Mouse (Mus musculus) limb, embryonic 10.5 days (tissue): ENCODE results near the gene Lgals3bp. TPM values are rescaled to one million over a fixed set of nuclear protein-coding genes. Genes with fewer than 3 reads are reported as not detected.

ENCODE experiments used
- DNase-seq: peaks from one replicate; pipeline ENCODE4 v3.0.0-alpha.2; 2017; ENCODE audit warnings: low spot score
- H3K27ac ChIP-seq: fragments of 300-500 bp; sonication (generic); 2 replicates; pipeline ENCODE4 v1.5.1; 2016; ENCODE audit warnings: mild to moderate bottlenecking
- H3K27me3 ChIP-seq: fragments of 300-500 bp; sonication (generic); 2 replicates; pipeline ENCODE4 v1.6.1; 2016; ENCODE audit warnings: low read depth, mild to moderate bottlenecking; ENCODE audit not compliant: poor library complexity, severe bottlenecking
- H3K36me3 ChIP-seq: fragments of 300-500 bp; sonication (generic); 2 replicates; pipeline ENCODE4 v1.6.1; 2016; ENCODE audit warnings: mild to moderate bottlenecking, moderate library complexity
- H3K4me1 ChIP-seq: fragments of 300-500 bp; sonication (generic); 2 replicates; pipeline ENCODE4 v1.6.1; 2016
- H3K4me3 ChIP-seq: fragments of 300-500 bp; sonication (generic); 2 replicates; pipeline ENCODE4 v1.5.1; 2016; ENCODE audit warnings: mild to moderate bottlenecking, moderate library complexity
- H3K9me3 ChIP-seq: fragments of 300-500 bp; sonication (generic); replicated peaks from 2 replicates; pipeline ENCODE4 v1.6.1; 2016; ENCODE audit warnings: mild to moderate bottlenecking
- WGBS: fragments of 180-500 bp; shearing (Covaris S2); methylation state at CpG from one replicate; pipeline ENCODE4 v1.1.7; 2016; 5-methylcytosine and 5-hydroxymethylcytosine counted together
- polyA plus RNA-seq: library from polyadenylated mRNA; unstranded; fragments of >200 nt; fragmentation: Nextera tagmentation; extraction: Ambion mirVana; gene quantifications from 2 replicates; pipeline ENCODE4 v1.2.1, GENCODE M21; 2016

Gene Lgals3bp
- polyA plus RNA-seq, 1 experiment from 2014 or later, result 3.4 TPM

DNA sequence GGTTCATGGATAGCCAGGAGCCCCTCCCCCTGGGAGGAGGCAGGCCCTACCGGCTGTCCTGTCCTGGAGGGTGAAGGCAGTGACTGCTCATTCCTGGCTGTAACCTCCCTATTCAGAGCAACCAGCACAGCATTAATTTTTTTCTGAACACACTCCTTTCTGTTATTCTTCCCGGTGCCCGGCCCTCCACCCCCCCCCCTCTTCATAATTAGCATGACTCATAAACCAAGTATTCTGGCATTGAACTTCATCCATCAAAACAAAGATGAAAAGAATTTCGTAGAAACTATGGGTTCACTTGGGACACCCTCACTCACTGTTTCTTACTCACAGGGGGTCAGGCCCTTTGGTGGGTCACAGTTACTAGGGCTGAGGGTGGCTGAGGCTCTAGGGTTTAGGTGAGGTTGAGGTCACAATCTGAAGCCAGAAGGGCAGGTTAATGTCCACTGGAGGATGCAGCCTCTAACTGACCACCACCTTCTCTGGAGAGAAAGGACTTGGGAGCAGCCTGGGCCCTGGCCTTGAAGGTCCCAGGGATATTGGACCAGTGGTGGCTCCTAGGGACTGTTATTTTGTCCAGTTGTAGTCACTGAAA is 28.5 kb upstream of the Lgals3bp start:
- H3K4me1 ChIP-seq, result peaks cover 75% of the 10 kb centered on the region
- no peaks in the 10 kb centered on the region for H3K36me3 ChIP-seq
- H3K4me3 ChIP-seq, result no peak overlapping the region
- DNase-seq, result no peak
- 0 out of 2 replicates have a peak, but pooled peaks cover 7% of the 10 kb centered on the region for H3K27me3 ChIP-seq
- WGBS, result 64% methylated on average over 4 of the region's 4 CpGs
- no peaks in the 10 kb centered on the region for H3K9me3 ChIP-seq
- 0 out of 2 replicates have a peak overlapping the region, but pooled peaks have one; percentile 19 for H3K27ac ChIP-seq

DNA sequence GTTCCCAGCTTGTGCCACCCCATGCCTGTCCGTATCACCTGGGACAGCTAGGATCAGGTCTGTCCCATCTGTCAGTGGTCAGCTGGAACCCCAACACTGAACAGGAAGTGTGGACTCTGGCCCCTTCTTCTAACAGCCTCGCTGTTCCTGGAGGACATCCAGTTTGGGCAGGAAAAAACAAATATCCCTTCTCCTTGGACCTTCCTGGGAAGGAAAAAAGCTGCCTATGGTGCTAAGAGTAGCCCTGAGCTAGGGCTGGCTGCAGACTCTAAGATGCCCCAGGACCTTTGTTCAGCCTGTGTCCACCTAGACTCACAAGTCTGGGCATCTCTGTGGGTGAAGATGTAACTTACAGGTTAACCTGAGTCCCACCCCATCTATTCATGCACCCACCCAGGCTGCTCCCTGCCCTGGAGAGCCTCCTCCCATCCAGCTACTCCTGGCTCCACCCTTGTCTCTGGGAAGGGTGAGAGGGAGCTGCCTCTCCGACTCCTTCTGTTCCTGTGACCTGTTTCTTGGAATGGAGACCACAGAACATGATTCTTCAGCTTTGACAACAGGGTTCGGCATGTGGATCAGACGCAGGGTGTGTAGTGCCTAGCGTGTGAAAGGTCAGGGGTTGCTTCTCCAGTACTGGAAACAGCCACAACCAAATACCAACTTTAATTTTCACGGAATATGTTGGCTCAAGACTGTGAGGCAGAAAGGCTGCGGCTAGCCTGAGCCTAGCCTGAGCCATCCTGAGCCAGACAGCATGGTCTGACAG is 27.2 kb upstream of the Lgals3bp start:
- Histone ChIP-seq H3K36me3 (no peaks in the 10 kb centered on the region), H3K4me3 (peak overlapping the region; percentile 48), H3K9me3 (no peaks in the 10 kb centered on the region), H3K27ac (peak overlapping the region; percentile 81), H3K27me3 (0 out of 2 replicates have a peak, but pooled peaks cover 12% of the 10 kb centered on the region), H3K4me1 (peaks cover 70% of the 10 kb centered on the region)
- no peak for DNase-seq
- WGBS, result 55% methylated on average over 8 of the region's 8 CpGs

DNA sequence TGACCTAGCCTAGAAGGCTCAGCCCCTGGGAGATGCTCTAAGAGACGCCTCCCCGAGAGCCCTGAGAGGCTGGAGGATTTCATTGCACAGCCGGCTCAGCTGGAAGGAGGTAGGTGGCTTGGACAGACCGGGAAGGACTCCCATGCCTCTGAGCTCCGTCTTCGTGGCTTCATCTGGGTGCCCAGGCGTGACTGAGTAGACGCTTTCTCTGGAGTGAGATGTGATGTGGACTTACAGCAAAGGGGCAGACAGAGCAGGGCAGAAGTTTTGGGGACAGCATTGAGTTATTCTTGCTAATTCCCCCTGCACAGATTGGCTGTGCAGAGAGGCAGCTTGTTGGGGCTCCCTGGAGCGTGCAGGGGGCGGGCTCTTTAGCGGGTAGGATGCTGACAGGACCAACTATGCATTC is 26.6 kb upstream of the Lgals3bp start:
- DNase-seq, result peak; percentile 44
- peak overlapping the region; percentile 81 for H3K27ac ChIP-seq
- WGBS, result 9% methylated on average over 11 of the region's 11 CpGs

DNA sequence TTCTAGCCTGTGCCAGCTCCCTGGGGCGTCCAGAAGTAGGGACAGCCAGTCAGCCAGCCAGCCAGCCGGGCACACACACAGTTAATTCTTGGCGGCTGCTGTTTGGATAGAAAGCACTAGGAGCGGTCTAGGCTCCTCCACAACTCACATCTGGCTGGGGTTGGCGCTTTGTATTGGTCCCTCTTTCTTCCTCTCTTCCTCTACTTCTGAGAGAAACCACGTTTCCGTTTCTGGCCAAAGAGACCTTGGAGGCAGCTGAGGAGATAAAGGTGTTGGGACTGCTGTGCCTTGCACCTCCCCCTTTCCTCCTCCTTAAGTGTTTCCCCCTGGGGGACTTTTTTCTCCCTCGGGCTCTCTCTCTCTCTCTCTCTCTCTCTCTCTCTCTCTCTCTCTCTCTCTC is 26.1 kb upstream of the Lgals3bp start, which contains the start of gene C1qtnf1:
TSS of gene C1qtnf1 (plus strand) at position 218 of the 400 bp plus-strand sequence.
- 2% methylated on average over 8 of the region's 8 CpGs for WGBS
- Histone ChIP-seq H3K4me1 (peaks cover 69% of the 10 kb centered on the region), H3K9me3 (no peaks in the 10 kb centered on the region), H3K4me3 (peak within 1 kb of the TSS; percentile 48), H3K27ac (peak within 1 kb of the TSS; percentile 81), H3K36me3 (no peaks in the 10 kb centered on the region), H3K27me3 (0 out of 2 replicates have a peak, but pooled peaks cover 17% of the 10 kb centered on the region)
- peak; percentile 56 for DNase-seq

More for the DNA sequence above, 26.6 kb upstream of the Lgals3bp start:
- no peaks in the 10 kb centered on the region for H3K9me3 ChIP-seq
- 0 out of 2 replicates have a peak, but pooled peaks cover 17% of the 10 kb centered on the region for H3K27me3 ChIP-seq
- peak overlapping the region; percentile 48 for H3K4me3 ChIP-seq
- H3K36me3 ChIP-seq, result no peaks in the 10 kb centered on the region
- H3K4me1 ChIP-seq, result peaks cover 70% of the 10 kb centered on the region

DNA sequence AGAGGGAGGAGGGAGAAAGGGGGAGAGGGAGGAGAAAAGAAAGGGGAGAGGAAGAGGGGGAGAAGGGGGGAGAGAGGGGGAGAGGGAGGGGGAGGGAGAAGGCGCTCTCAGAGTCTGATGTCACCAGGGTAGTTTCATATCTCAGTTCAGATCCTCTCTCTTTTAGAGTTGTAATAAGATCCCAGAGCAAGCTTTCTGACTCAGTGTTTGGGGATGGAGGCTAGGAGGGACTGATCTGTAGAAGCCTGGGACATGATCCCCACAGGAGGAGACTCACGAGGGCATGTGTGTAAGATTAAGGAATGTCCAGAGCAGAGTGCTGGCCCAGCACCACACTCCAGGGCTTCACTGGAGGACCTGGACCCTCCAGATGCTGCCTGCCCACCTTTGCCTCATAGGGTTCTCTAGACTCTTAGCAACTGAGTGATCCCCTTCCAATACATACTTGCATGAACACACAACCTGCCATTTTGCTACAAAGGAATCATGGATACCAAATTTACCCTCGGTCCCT is 25.4 kb upstream of the Lgals3bp start:
- 56% methylated on average over 3 of the region's 3 CpGs for WGBS
- no peaks in the 10 kb centered on the region for H3K36me3 ChIP-seq
- H3K27ac ChIP-seq, result peak overlapping the region; percentile 81; the same call in 1 of the 2 replicates
- H3K4me1 ChIP-seq, result peaks cover 69% of the 10 kb centered on the region
- no peak overlapping the region for H3K4me3 ChIP-seq
- H3K9me3 ChIP-seq, result no peaks in the 10 kb centered on the region
- 0 out of 2 replicates have a peak, but pooled peaks cover 17% of the 10 kb centered on the region for H3K27me3 ChIP-seq
- peak; percentile 38 for DNase-seq

- 0 out of 2 replicates have a peak, but pooled peaks cover 17% of the 10 kb centered on the region for H3K27me3 ChIP-seq
Observed at GRCm38 (mm10) chr11:118426765-118427164, 24.9 kb upstream of the Lgals3bp start.

GRCm38 (mm10) chr11:118424621-118425335 is 22.9 kb upstream of the Lgals3bp start:
- 62% methylated on average over 13 of the region's 13 CpGs for WGBS
- Histone ChIP-seq H3K27ac (no peak overlapping the region), H3K36me3 (no peaks in the 10 kb centered on the region), H3K27me3 (0 out of 2 replicates have a peak, but pooled peaks cover 17% of the 10 kb centered on the region), H3K4me1 (peaks cover 50% of the 10 kb centered on the region), H3K4me3 (no peak overlapping the region), H3K9me3 (no peaks in the 10 kb centered on the region)
- DNase-seq, result no peak

More at GRCm38 (mm10) chr11:118426765-118427164, 24.9 kb upstream of the Lgals3bp start:
- H3K4me3 ChIP-seq, result no peak overlapping the region
- peak overlapping the region; percentile 81; the same call in 1 of the 2 replicates for H3K27ac ChIP-seq
- 76% methylated on average over 5 of the region's 5 CpGs for WGBS
- peaks cover 67% of the 10 kb centered on the region for H3K4me1 ChIP-seq
- no peaks in the 10 kb centered on the region for H3K36me3 ChIP-seq
- no peak for DNase-seq
- no peaks in the 10 kb centered on the region for H3K9me3 ChIP-seq

DNA sequence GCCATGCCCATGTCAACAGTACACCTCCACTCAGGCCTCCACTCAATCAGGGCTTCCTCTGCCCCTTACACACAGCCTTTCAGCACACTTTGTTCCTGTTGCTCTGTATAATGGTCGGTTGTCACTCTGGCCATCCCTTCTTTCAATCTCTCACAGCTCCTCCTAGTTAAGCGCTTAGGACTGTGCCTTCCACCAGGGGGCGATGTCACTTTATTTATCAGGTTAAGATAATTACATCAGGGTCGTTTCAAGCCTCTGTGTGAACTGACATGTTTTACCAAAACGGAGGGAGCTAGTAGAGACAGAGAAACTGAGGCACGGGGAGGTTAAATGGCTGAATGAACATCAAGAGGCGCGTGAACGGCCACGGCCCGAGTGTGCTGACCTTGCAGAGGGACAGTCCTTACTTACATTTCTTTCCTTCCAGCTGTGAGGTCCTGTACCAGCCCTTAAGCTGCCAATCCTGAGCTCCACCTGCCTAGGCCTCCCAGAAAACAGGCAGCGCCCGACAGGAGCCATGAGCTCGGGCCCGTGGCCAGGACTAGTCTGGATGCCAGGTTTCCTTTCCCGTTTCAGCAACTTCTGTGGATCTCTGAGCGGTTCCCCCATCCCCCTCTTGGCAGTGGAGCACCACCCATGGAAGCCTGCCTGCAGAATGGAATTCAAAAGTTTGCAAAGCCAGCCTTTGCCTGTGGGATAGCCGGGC is 21.5 kb upstream of the Lgals3bp start:
- peaks cover 46% of the 10 kb centered on the region for H3K4me1 ChIP-seq
- peak; percentile 84 for DNase-seq
- 0 out of 2 replicates have a peak, but pooled peaks cover 17% of the 10 kb centered on the region for H3K27me3 ChIP-seq
- H3K4me3 ChIP-seq, result 0 out of 2 replicates have a peak overlapping the region, but pooled peaks have one; percentile 3
- no peaks in the 10 kb centered on the region for H3K9me3 ChIP-seq
- no peaks in the 10 kb centered on the region for H3K36me3 ChIP-seq
- WGBS, result 11% methylated on average over 18 of the region's 18 CpGs
- peak overlapping the region; percentile 26; the same call in 1 of the 2 replicates for H3K27ac ChIP-seq

- Histone ChIP-seq H3K4me3 (no peak overlapping the region), H3K36me3 (peaks cover 18% of the 10 kb centered on the region), H3K27ac (no peak overlapping the region), H3K4me1 (peaks cover 48% of the 10 kb centered on the region), H3K9me3 (no peaks in the 10 kb centered on the region), H3K27me3 (0 out of 2 replicates have a peak, but pooled peaks cover 10% of the 10 kb centered on the region)
- DNase-seq, result no peak
- WGBS, result 79% methylated on average over 7 of the region's 7 CpGs
Observed at GRCm38 (mm10) chr11:118420261-118420660, 18.4 kb upstream of the Lgals3bp start.

DNA sequence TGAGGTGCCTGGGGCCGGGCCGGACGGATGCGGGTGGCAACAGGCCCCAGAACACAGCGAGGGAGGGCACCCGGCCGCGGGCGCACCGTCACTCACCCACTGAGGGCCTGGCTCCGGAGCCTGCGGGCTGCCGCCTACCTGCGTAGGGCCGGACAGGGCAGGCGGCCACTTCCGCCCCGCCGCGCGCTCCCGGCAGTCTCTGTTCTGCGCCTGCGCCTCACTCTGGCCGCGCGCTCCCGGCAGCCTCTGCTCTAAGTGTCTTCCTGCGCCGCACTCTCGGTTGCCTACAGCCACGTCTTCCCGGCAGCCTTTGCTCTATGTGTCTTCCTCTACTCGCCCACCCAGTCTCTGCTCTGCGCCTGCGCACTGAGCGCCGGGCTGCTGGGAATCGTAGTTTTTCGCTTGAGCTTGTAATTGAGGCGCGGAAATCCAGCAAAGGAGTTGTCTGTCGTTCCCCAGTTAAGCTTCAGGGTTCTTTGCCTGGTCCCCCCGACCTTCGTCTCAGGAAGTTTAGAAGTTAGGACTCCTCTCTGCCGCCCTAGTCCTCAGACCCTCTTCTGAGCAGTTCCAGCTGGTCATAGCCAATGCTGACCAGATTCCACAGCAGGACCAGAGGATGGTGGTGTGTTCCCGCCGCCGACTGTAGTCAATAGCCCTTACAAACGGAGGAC is 17.1 kb upstream of the Lgals3bp start, which contains the start of gene Cant1:
TSS of gene Cant1 (minus strand) at position 253 of the 671 bp plus-strand sequence.
- WGBS, result under 1% methylated on average over 50 of the region's 50 CpGs
- peak; percentile 96 for DNase-seq
- H3K36me3 ChIP-seq, result peaks cover 31% of the 10 kb centered on the region
- H3K27me3 ChIP-seq, result 0 out of 2 replicates have a peak, but pooled peaks cover 4% of the 10 kb centered on the region
- H3K27ac ChIP-seq, result peak within 1 kb of the TSS; percentile 93
- H3K4me3 ChIP-seq, result peak within 1 kb of the TSS; percentile 80
- H3K9me3 ChIP-seq, result no peaks in the 10 kb centered on the region
- H3K4me1 ChIP-seq, result peaks cover 39% of the 10 kb centered on the region

- no peaks in the 10 kb centered on the region for H3K27me3 ChIP-seq
- peak overlapping the region; percentile 80 for H3K4me3 ChIP-seq
- H3K36me3 ChIP-seq, result peaks cover 36% of the 10 kb centered on the region
- H3K9me3 ChIP-seq, result no peaks in the 10 kb centered on the region
- WGBS, result 6% methylated on average over 12 of the region's 12 CpGs
- peak overlapping the region; percentile 93 for H3K27ac ChIP-seq
- no peak for DNase-seq
- peaks cover 34% of the 10 kb centered on the region for H3K4me1 ChIP-seq
Observed at GRCm38 (mm10) chr11:118418442-118418833, 16.5 kb upstream of the Lgals3bp start.
